Mouse (Mus musculus): ENCODE measurements at regions not wholly inside any gene's neighbourhood (a gene's known extent, or its start where the extent isn't known, plus 50 kb on each side); places are given as distances from the start of the nearest gene placed in this dataset.

- Histone ChIP-seq H3K27me3 (ENCODE audit: control insufficient read depth, insufficient read depth, low read length) (no peaks in the 10 kb centered on the region), H3K4me3 (ENCODE audit: low read depth, low read length) (no peak overlapping the region), H3K4me1 (ENCODE audit: control insufficient read depth, insufficient read depth, low read length) (no peaks in the 10 kb centered on the region), H3K27ac (ENCODE audit: low read depth, low read length) (no peak overlapping the region), H3K9ac (replicated peaks; ENCODE audit: low read depth, low read length) (no peak overlapping the region), H3K36me3 (ENCODE audit: control insufficient read depth, insufficient read depth, low read length) (no peaks in the 10 kb centered on the region), H3K4me2 (ENCODE audit: low read depth, low read length) (no peak overlapping the region), H3K9me3 (ENCODE audit: control insufficient read depth, low read length) (no peaks in the 10 kb centered on the region)
- ATAC-seq (ENCODE audit: low read depth): no peak
- 56% methylated on average over 4 of the region's 4 CpGs for WGBS
Measured at GRCm38 (mm10) chr12:27410555-27410954, 68.2 kb upstream of the Sox11 start.

DNA sequence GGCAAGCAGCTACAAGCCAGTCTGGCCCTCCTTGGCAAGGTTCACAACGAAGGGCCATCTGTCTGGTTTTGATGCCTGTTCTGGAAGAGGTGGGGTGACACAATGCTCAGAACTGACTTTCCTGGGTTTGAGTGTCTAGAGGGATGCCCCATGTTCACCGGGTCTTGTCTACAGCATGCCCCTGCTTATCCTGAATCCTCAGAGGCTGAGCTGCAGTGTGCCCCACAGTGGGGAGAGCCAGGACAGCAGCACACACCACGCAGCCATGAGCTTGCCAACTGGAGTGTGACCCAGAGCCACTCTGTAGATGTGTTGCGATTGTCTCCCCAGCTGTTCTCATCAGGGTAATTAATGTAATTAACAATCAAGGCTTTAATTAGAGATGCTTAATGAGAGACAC is 66.1 kb upstream of the Sox11 start:
- Histone ChIP-seq H3K9me3 (ENCODE audit: control insufficient read depth, low read length) (no peaks in the 10 kb centered on the region), H3K9ac (replicated peaks; ENCODE audit: low read depth, low read length) (no peak overlapping the region), H3K27ac (ENCODE audit: low read depth, low read length) (no peak overlapping the region), H3K36me3 (ENCODE audit: control insufficient read depth, insufficient read depth, low read length) (no peaks in the 10 kb centered on the region), H3K4me2 (ENCODE audit: low read depth, low read length) (no peak overlapping the region), H3K4me3 (ENCODE audit: low read depth, low read length) (no peak overlapping the region), H3K4me1 (ENCODE audit: control insufficient read depth, insufficient read depth, low read length) (no peaks in the 10 kb centered on the region), H3K27me3 (ENCODE audit: control insufficient read depth, insufficient read depth, low read length) (no peaks in the 10 kb centered on the region)
- ATAC-seq (ENCODE audit: low read depth): peak; percentile 73; the same call in 1 of the 2 replicates
- WGBS: 60% methylated on average over 4 of the region's 4 CpGs

DNA sequence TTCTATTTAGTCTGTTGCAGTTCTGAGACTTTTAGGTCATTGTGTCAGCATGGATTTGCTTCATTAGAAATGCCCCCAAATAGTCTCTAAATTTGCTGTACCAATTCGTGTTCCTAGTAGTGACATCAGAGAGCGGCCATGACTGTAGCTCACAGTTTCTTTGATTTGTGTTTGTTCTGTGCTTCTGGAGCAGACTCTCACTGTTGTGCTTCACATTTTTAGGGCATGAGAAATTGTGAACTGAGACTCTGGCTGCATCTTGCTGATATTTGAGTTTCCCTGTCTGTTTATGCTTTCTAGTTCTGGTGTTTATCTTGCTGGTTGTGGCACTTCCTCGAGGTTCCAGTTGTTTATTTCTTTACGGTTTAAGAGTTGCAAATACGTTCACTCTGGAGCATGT is 57.0 kb upstream of the Sox11 start:
- H3K27me3 ChIP-seq (ENCODE audit: control insufficient read depth, insufficient read depth, low read length): no peaks in the 10 kb centered on the region
- H3K36me3 ChIP-seq (ENCODE audit: control insufficient read depth, insufficient read depth, low read length): no peaks in the 10 kb centered on the region
- 81% methylated on average over 5 of the region's 5 CpGs for WGBS
- H3K4me3 ChIP-seq (ENCODE audit: low read depth, low read length): no peak overlapping the region
- H3K4me1 ChIP-seq (ENCODE audit: control insufficient read depth, insufficient read depth, low read length): no peaks in the 10 kb centered on the region
- H3K9ac ChIP-seq (replicated peaks; ENCODE audit: low read depth, low read length): no peak overlapping the region
- no peak for ATAC-seq (ENCODE audit: low read depth)
- H3K27ac ChIP-seq (ENCODE audit: low read depth, low read length): no peak overlapping the region
- no peak overlapping the region for H3K4me2 ChIP-seq (ENCODE audit: low read depth, low read length)
- H3K9me3 ChIP-seq (ENCODE audit: control insufficient read depth, low read length): no peaks in the 10 kb centered on the region

All from neural tube, embryonic 14.5 days (tissue).